9 mouse cellular contexts compared by ENCODE assay signal in genomic region chr2:125516594-125516993, GRCm38 (mm10). TPM values are rescaled to one million over a fixed set of nuclear protein-coding genes. Genes with fewer than 3 reads are reported as not detected.
A peak's percentile ranks its signal among the peaks of the same experiment; 100 is the strongest.
DNase-seq lines count a peak whose midpoint lies in the region; ATAC-seq and TF ChIP-seq lines count a peak whose summit lies in the region.
"Had no signal": no experiment of that assay in that cellular context is flagged by ENCODE, and none has a peak within 500 bp of the region (broad histone marks: within the 10 kb centered on the region; RNA-seq: fewer than 3 reads in every experiment).

No protein-coding gene starts in this region.

- intact Hi-C loops in gastrocnemius, postnatal 14 days (cut with DNase I; ENCODE audit: low total_unique reads) = no loop called here

- TF ChIP-seq CTCF in thymus, adult 2 months (IDR thresholded peaks at IDR 0.05; ENCODE audit: borderline replicate concordance, control insufficient read depth, extremely low read depth, insufficient read depth, low read length, poor library complexity) = no peak

- H3K36me3 ChIP-seq in hindbrain, embryonic 10.5 days = no peaks in the 10 kb centered on the region
- no peaks in the 10 kb centered on the region for H3K36me3 ChIP-seq in hindbrain, embryonic 16.5 days (ENCODE audit: control insufficient read depth, insufficient read depth, low read length)
- H3K36me3 ChIP-seq in kidney, embryonic 14.5 days (ENCODE audit: control insufficient read depth, insufficient read depth, low read length) = no peaks in the 10 kb centered on the region
- H3K36me3 ChIP-seq in thymus, adult 2 months (ENCODE audit: control insufficient read depth, insufficient read depth, low read length) = no peaks in the 10 kb centered on the region
- H3K36me3 ChIP-seq: embryonic facial prominence, embryonic 13.5 days had no signal

- no peak overlapping the region for H3K4me2 ChIP-seq in hindbrain, embryonic 16.5 days (ENCODE audit: low read length)
- H3K4me2 ChIP-seq in kidney, embryonic 14.5 days (replicated peaks; ENCODE audit: low read depth, low read length) = no peak overlapping the region
- H3K4me2 ChIP-seq: embryonic facial prominence, embryonic 13.5 days had no signal

- no peak overlapping the region for H3K4me3 ChIP-seq in hindbrain, embryonic 10.5 days
- H3K4me3 ChIP-seq in hindbrain, embryonic 16.5 days (ENCODE audit: low read length) = no peak overlapping the region
- no peak overlapping the region for H3K4me3 ChIP-seq in kidney, embryonic 14.5 days (ENCODE audit: low read length)
- no peak overlapping the region for H3K4me3 ChIP-seq in thymus, adult 2 months (ENCODE audit: control insufficient read depth, insufficient read depth, low read length)
- H3K4me3 ChIP-seq: embryonic facial prominence, embryonic 13.5 days had no signal

- H3K9ac ChIP-seq in hindbrain, embryonic 16.5 days (ENCODE audit: low read depth, low read length) = no peak overlapping the region
- H3K9ac ChIP-seq in kidney, embryonic 14.5 days (ENCODE audit: low read depth, low read length) = no peak overlapping the region
- H3K9ac ChIP-seq: embryonic facial prominence, embryonic 13.5 days had no signal

- no peak for ATAC-seq in hindbrain, embryonic 16.5 days
- ATAC-seq in kidney, embryonic 14.5 days (ENCODE audit: low FRiP score, low TSS enrichment) = peak; percentile 93

- WGBS in hindbrain, embryonic 10.5 days = 34% methylated on average over 4 of the region's 4 CpGs
- 34% methylated on average over 4 of the region's 4 CpGs for WGBS in hindbrain, embryonic 16.5 days
- 4% methylated on average over 4 of the region's 4 CpGs for WGBS in kidney, embryonic 14.5 days
- 84% methylated on average over 4 of the region's 4 CpGs for WGBS in thymus, adult 2 months

- H3K27ac ChIP-seq in hindbrain, embryonic 10.5 days = peak overlapping the region; percentile 16; the same call in 1 of the 2 replicates
- no peak overlapping the region for H3K27ac ChIP-seq in hindbrain, embryonic 16.5 days (ENCODE audit: low read depth, low read length)
- no peak overlapping the region for H3K27ac ChIP-seq in kidney, embryonic 14.5 days (ENCODE audit: low read depth, low read length)
- H3K27ac ChIP-seq in thymus, adult 2 months (ENCODE audit: control insufficient read depth, insufficient read depth, low read length) = no peak overlapping the region
- H3K27ac ChIP-seq: embryonic facial prominence, embryonic 13.5 days had no signal

- TF ChIP-seq POLR2A in thymus, adult 2 months (IDR thresholded peaks at IDR 0.05; ENCODE audit: control insufficient read depth, extremely low read depth, insufficient read depth, low read length, poor library complexity) = no peak

- H3K27me3 ChIP-seq in hindbrain, embryonic 10.5 days (ENCODE audit: insufficient read depth, poor library complexity, severe bottlenecking) = no peaks in the 10 kb centered on the region
- no peaks in the 10 kb centered on the region for H3K27me3 ChIP-seq in hindbrain, embryonic 16.5 days (replicated peaks; ENCODE audit: control insufficient read depth, insufficient read depth, low read length)
- no peaks in the 10 kb centered on the region for H3K27me3 ChIP-seq in kidney, embryonic 14.5 days (ENCODE audit: control insufficient read depth, insufficient read depth, low read length)
- no peaks in the 10 kb centered on the region for H3K27me3 ChIP-seq in thymus, adult 2 months (ENCODE audit: control insufficient read depth, insufficient read depth, low read length)
- H3K27me3 ChIP-seq: embryonic facial prominence, embryonic 13.5 days had no signal

- H3K4me1 ChIP-seq in hindbrain, embryonic 10.5 days (replicated peaks) = peaks cover 8% of the 10 kb centered on the region; the same call in 1 of the 2 replicates
- H3K4me1 ChIP-seq in hindbrain, embryonic 16.5 days (ENCODE audit: control insufficient read depth, insufficient read depth, low read depth, low read length) = no peaks in the 10 kb centered on the region
- H3K4me1 ChIP-seq in kidney, embryonic 14.5 days (ENCODE audit: control insufficient read depth, insufficient read depth, low read length) = no peaks in the 10 kb centered on the region
- no peaks in the 10 kb centered on the region for H3K4me1 ChIP-seq in thymus, adult 2 months (replicated peaks; ENCODE audit: control insufficient read depth, insufficient read depth, low read length)

- peak; percentile 53 for DNase-seq in hindbrain, embryonic 10.5 days (ENCODE audit: low spot score)
- DNase-seq in gastrocnemius, postnatal 14 days = peak; percentile 67
- peak; percentile 61 for DNase-seq in lung, postnatal 36 days
- DNase-seq in cerebellum, adult 18-20 months = no peak
- DNase-seq in T-cell, adult 2 months (ENCODE audit: low spot score) = no peak
- no peak for DNase-seq in thymus, adult 2 months

- H3K9me3 ChIP-seq in hindbrain, embryonic 10.5 days = 0 out of 2 replicates have a peak, but pooled peaks cover 2% of the 10 kb centered on the region
- H3K9me3 ChIP-seq in hindbrain, embryonic 16.5 days (ENCODE audit: control insufficient read depth, low read length) = no peaks in the 10 kb centered on the region
- no peaks in the 10 kb centered on the region for H3K9me3 ChIP-seq in kidney, embryonic 14.5 days (ENCODE audit: control insufficient read depth, low read length)

RNA-seq across cellular contexts. Expression of gene Fbn1, which starts 8.8 kb away (rescaled TPM):
- 6.1 and 7.0 TPM in 2 replicates for polyA plus RNA-seq in hindbrain, embryonic 10.5 days (2016; fragmentation: Nextera tagmentation; extraction: Ambion mirVana)
- polyA plus RNA-seq in hindbrain, embryonic 16.5 days (2015; fragmentation: Nextera tagmentation; extraction: Ambion mirVana) = 2.1 and 3.6 TPM in 2 replicates
- 100 to 1,000 TPM; 159 to 223 TPM for total RNA-seq in gastrocnemius, postnatal 14 days (2021)
- polyA plus RNA-seq in kidney, embryonic 14.5 days (2014; fragmentation: Nextera tagmentation; extraction: Ambion mirVana) = 10.9 and 19.8 TPM in 2 replicates
- polyA plus RNA-seq in thymus, adult 2 months (2012; rRNA removed) = 4.4 and 4.5 TPM in 2 replicates

RNA-seq across cellular contexts. Expression of gene Gm9913, which starts 11.7 kb away (rescaled TPM):
- 0.17 and 0.21 TPM in 2 replicates for polyA plus RNA-seq in hindbrain, embryonic 10.5 days (2016; fragmentation: Nextera tagmentation; extraction: Ambion mirVana)
- polyA plus RNA-seq in hindbrain, embryonic 16.5 days (2015; fragmentation: Nextera tagmentation; extraction: Ambion mirVana) = 0.08 and 0.10 TPM in 2 replicates
- under 1 TPM; 0.16 to 0.18 TPM for total RNA-seq in gastrocnemius, postnatal 14 days (2021)
- polyA plus RNA-seq in kidney, embryonic 14.5 days (2014; fragmentation: Nextera tagmentation; extraction: Ambion mirVana) = 0.29 and 0.57 TPM in 2 replicates
- 0.06 and 0.08 TPM in 2 replicates for polyA plus RNA-seq in thymus, adult 2 months (2012; rRNA removed)

Comparison
In these comparisons a context has a peak if more than half of its experiments do, and no peak if none do; other contexts are left out.
1. DNase-seq: peak in hindbrain, embryonic 10.5 days (single experiment), gastrocnemius, postnatal 14 days (single experiment) and lung, postnatal 36 days (single experiment); none in cerebellum, adult 18-20 months (0 of 2), T-cell, adult 2 months (single experiment) and thymus, adult 2 months (single experiment).